Mouse (Mus musculus): ENCODE data around the gene Mreg.

DNA sequence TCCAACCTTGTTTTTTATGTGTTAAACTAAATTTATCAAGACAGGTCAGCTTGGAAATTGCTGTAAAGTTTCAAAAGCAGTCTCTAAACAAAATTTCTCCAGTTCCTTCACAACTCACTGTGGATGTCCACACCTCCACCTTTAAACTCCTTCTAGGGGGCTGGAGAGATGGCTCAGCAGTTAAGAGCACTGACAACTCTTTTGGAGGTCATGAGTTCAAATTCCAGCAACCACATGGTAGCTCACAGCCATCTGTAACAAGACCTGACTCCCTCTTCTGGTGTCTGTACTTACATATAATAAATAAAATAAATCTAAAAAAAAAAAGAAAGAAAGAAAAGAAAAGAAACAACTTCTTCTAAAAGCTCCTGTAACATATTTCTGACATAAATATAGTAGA is 67.1 kb downstream of the Mreg start:
- TF ChIP-seq EP300 (IDR thresholded peaks at IDR 0.05; ENCODE audit: low read depth) (no peak), CTCF (IDR thresholded peaks at IDR 0.05; ENCODE audit: low read depth) (no peak)
